Mouse (Mus musculus): ENCODE measurements at regions not wholly inside any gene's neighbourhood (a gene's known extent, or its start where the extent isn't known, plus 50 kb on each side); places are given as distances from the start of the nearest gene placed in this dataset.

- no peak for TF ChIP-seq CTCF (IDR thresholded peaks at IDR 0.05; ENCODE audit: low read depth)
- TF ChIP-seq EP300 (IDR thresholded peaks at IDR 0.05; ENCODE audit: low read depth): no peak
Observed at GRCm38 (mm10) chr13:38776546-38776945, 117.7 kb upstream of the Eef1e1 start.

Data from heart, postnatal 0 days (tissue).